Mouse (Mus musculus) left cerebral cortex, adult 9 months (tissue): ENCODE measurements at regions not wholly inside any gene's neighbourhood (a gene's known extent, or its start where the extent isn't known, plus 50 kb on each side); places are given as distances from the start of the nearest gene placed in this dataset.

Experiments used
- DNase-seq, 2 experiments: peaks; one replicate each; pipeline ENCODE4 v3.0.0; 2022; ENCODE audit warnings: low spot score in 2 of 2

DNA sequence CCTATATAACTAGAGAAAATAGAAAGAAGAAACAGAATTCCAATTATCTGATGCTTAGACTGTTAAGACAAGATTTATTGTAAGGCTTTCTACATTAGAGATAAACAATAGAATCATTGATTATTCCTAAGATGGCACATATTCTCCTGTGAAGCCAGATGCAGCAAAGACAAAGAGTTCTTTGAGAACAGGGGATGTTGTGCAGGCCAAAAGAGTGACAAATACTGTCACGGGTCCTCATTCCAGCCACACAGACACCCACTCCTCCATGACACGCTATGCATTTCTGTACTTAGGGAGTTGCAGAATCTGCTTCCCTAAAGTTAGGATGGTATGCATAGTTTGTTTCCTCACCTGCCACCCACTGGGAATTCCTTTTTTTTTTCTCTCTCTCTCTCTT, 245.2 kb downstream of the Sv2b start:
- DNase-seq = peak in 1 of 2 experiments; percentile 24

- no peak for DNase-seq
Measured at GRCm38 (mm10) chr7:75050231-75050630, 258.8 kb downstream of the Sv2b start.

DNA sequence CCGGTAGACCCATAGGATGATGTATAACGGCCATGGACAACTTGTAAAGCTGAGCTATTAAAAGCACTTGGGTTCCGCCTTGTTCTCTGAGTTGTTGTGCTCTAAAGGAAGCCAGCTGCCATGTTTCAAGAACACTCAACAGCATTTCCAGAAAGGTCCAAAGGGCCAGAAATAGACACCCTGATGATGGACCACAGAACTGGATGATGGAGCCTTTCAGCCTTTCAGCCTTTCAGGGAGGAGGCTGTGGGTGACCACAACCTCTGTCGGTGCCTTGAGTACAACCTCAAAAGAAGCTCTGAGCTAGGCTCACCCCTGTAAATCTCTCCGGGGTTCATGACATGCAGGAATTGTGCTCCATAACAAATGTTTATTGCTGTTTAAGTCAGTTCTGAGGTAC, 259.3 kb downstream of the Sv2b start:
- DNase-seq = no peak

- no peak for DNase-seq
Measured at GRCm38 (mm10) chr7:75048822-75049221, 260.2 kb downstream of the Sv2b start.

GRCm38 (mm10) chr7:75047827-75048226, 261.2 kb downstream of the Sv2b start:
- DNase-seq = peak in 1 of 2 experiments; percentile 10

DNA sequence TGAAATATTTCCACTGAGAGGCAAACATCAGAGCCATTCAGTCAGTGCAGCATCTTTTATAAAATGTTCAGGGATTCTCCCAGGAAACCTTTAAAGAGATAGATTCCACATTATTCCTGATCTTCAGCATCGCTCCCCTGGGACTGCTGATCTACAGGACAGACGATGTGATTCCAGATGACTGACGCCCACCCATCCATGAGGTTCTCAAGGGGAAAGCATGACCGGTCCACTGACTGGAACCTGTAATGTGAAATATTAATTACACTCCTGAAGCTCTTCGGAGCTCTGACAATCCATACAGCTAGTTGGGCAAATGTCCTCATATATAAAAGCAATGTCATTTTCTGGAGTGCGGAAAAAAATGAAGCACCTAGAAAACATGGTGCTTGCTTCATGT, 268.2 kb downstream of the Sv2b start:
- DNase-seq = no peak

DNA sequence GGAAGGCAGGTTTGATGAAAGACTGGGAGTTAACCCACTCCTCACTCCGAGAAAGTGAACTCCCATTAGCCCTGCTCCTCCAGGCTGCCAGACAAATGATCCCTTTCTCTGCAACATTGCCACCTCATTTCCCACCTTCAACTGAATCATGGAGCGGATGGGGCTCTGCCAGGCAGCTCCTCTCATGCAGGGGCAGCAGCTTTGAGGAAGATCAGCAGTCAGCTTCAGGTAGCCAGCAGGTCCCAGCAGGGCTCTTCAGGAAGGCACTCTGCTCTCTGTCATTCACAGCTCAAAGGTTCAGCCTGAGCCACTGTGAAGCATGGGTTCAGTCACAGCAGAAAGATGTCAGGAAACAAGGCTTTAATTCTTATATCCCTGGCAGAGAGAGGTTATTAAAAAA, 282.9 kb downstream of the Sv2b start:
- no peak for DNase-seq

DNA sequence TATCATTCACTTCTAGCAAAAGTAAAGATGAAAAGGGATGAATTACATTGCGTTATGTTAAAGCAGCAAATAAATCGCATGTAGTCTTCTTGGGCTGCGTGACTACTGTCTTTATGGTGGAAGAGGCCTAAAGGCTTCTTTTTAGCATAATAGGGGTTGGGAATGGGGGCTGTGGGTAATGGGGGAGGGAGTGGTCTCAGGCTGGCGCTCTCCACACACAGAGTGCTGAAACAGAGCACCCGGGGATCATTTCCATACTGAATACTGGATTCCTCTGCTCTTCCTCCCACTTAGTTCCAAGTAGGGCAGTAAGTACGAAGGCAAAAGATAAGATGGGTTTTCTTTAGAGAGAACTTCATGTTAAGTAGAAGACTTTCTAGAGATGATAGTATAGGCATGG, 287.1 kb downstream of the Sv2b start:
- no peak for DNase-seq

- no peak for DNase-seq
Measured at GRCm38 (mm10) chr7:75018640-75019039, 290.4 kb downstream of the Sv2b start.

DNA sequence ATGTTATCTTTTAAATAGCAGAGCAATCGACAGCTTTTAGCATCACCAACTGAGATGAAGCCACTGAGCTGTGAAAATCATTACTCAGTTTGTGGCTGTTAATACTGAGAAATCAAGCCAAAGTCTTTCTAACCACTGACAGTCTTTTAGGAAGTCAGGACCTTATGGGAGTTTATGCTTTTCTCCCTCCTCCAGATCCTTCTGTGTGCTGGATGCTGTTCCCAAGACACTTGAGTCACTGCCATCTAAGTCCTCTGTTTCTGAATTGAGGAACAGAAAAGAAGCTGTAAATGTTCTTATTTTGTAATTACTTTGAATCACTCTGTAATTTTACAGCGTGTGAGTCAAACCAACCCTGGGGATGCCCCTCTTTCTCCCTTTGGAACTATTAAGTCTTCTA, 300.6 kb downstream of the Sv2b start:
- no peak for DNase-seq

DNA sequence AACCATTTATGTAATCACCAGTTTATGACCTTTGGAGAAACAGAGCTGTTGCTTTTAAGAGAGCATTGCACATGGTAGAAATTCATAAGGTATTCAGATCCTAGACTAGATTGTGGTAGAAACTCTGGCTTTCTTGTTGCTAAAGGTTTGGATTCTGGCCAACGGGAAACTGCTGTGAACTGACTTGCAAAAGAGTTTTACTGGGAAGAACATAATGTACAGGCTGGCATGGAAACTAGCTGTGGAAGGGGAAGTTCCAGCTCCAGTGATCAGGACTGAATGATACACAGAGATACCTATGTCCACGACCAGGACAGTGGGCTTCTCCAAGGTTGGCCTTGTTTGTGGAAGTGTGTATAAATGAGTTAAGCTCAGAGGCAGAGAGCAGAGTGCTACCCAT, 318.9 kb downstream of the Sv2b start:
- peak in 1 of 2 experiments; percentile 42 for DNase-seq

GRCm38 (mm10) chr7:74979479-74979878, 329.6 kb downstream of the Sv2b start:
- DNase-seq = no peak

DNA sequence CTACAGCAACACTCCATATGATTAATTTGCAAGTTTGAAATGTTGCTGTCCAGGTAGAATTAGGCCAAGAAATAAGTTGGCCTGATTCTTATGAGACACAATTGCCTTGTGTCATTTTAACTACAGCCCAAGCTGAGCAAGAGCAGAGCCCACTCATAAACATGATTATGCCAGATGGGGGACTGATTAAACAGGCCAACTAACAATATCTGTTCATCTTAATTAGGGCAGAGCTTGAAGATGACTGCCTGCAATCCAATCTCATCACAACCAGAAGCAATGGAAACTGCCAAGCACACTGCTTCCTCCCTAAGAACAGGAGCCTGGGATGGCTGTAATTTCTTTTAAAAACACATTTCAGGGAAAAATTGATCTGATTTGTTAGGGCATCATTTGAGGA, 333.1 kb downstream of the Sv2b start:
- DNase-seq = no peak

GRCm38 (mm10) chr7:74974448-74974847, 334.6 kb downstream of the Sv2b start:
- DNase-seq = no peak

- peak in 1 of 2 experiments; percentile 19 for DNase-seq
Measured at GRCm38 (mm10) chr7:74944421-74945098, 364.5 kb downstream of the Sv2b start.

GRCm38 (mm10) chr7:74942917-74943316, 366.1 kb downstream of the Sv2b start:
- peak in 1 of 2 experiments; percentile 44 for DNase-seq

- DNase-seq = no peak
Measured at GRCm38 (mm10) chr7:74942146-74942545, 366.9 kb downstream of the Sv2b start.

DNA sequence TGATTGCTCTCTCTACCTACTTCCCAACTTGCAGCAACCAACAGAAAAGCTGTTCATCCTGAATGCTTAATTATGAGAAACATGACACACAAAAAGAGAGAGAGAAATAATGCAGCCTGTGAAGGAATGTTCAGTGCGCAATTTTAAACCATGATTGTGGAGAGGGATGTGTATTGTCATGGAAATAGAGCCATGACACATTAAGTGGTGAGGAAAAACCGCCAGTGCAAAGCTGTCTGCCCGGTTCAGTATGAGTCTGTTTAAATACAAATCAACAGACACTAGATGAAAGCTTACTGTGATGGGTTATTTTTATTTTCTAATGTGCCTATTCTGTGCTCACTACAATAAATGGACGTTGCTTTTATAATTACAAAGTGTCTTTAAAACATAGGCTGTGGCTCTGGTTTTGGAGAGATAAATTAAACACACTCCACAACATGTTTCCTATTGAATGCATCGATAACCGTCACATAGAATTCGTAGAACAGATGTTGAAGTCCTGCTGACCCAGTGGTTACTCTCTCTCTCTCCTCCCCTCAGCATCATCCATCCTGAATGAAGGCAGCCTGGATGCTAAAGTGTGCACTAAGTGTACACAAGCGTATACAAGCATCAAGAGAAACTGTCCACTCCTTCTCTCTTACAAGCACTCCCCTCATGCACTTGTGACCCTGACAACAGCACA, 374.7 kb upstream of the Slco3a1 start:
- no peak for DNase-seq

DNA sequence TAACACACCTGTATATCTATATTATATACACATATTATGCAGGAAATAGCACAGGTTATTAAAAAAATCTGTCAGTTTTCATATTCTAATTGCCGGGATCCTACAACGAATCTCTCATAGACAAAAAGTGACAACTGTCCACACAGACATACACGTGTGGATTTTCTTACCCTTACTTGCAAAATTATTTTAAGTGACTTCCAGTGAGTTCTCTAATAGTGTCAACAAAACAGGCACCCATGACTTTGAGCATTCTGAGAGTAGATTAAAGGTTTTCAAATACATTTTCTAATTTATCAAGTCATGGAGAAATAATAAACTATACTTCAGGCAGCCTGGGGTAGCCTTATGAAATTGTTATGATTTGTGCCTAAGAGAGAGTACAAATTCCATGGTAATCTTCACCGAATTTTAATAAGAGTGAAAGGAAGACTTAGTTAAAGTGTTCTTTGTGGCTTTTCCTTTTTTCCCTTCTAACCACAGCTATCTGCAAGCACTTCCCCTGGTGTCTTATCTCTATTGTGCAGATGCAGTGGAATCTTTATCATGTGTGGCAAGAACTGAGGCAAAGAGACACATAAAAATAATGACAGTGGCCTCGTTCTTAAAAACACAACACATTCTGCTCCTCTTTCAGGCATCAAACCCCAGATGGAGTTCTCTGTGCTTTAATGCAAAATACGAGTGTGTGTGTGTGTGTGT, 373.8 kb upstream of the Slco3a1 start:
- no peak for DNase-seq

DNA sequence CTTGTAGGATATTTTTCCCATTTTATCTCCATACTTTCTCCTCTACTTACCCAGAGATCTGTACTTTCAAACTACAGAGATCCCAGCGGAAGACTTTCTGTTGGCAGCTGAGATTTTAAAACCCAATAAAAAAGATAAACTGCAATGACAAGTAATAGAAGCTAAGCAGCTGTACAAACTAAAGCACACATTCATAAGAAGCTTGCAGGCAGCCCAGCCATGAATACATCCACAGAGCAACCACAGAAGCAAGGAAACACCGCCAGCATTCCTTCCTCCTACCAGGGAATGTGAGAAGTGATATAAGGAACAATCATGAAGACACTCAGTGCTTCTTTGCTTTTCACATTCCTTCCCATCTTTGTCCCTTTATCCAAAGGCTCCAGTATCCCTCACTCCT, 372.1 kb upstream of the Slco3a1 start:
- no peak for DNase-seq

- no peak for DNase-seq
Measured at GRCm38 (mm10) chr7:74924156-74924555, 369.6 kb upstream of the Slco3a1 start.

- DNase-seq = no peak
Measured at GRCm38 (mm10) chr7:74908311-74908962, 353.9 kb upstream of the Slco3a1 start.
